Mouse (Mus musculus) embryo, embryonic 10.5 days (tissue): ENCODE measurements around the gene Pp2d1.

Experiments used
- DNase-seq: peaks from one replicate; pipeline ENCODE4 v3.0.0-alpha.2; 2015; ENCODE audit warnings: low spot score

The Pp2d1 gene

GRCm38 (mm10) chr17:53566161-53566918 is 27.1 kb upstream of the Pp2d1 start, which contains the start of gene Kat2b:
Kat2b (plus strand) TSS chr17:53566861.
- peak; percentile 56 for DNase-seq

DNA sequence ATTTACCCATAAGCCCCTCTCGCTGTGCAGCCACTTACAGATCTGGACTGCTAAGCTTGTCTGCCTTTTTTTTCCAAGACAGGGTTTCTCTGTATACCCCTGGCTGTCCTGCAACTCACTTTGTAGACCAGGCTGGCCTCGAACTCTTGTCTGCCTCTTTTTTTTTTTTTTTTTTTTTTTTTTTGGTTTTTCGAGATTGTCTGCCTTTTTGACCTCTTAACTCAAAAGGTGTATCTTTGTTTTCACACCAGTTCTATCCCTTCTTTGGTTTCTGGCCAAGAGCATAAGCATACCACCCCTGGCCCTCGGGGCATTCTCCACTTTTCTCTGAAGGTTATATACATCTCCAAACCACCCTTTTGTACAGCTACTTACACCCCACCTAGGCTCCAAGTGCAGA is 25.6 kb upstream of the Pp2d1 start:
- DNase-seq: no peak

- DNase-seq: no peak
These were observed 22.3 kb upstream of the Pp2d1 start for GRCm38 (mm10) chr17:53561458-53562029.

DNA sequence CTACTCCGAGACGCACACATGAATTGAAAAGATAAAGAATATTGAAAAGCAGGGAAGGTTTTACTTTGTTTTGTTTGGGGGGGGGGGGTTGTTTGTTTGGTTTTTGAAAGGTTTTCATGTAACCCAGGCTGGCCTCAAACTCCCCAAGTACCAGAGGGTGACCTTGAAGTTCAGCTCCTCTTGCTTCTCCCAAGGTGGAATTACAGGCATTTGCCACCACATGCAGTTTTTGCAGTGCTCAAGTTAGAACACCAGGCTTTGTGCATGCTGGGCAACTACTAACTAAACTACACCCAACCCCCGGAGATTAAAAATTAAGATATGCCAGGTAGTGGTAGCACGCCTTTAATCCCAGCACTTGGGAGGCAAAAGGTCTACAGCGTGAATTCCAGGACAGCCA is 20.4 kb upstream of the Pp2d1 start:
- DNase-seq: no peak

DNA sequence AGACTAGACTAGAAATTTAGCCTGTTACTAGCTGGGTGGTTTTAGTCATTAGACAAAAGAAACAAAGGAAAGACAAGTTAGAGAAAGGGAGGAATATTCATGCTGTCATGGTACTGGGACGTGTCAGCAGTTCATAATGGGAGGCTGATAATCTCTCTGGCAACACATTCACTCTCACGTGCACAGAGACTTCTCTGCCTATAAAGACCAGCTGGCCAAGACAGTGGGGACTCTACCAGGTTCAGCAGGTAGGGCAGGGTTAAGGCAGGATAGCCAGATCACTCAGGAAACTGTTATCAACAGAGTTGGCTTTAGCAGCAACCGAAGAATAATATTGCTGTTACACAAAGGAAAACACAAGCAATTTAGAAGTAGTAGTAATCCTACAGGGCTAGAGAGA is 18.2 kb upstream of the Pp2d1 start:
- DNase-seq: no peak

GRCm38 (mm10) chr17:53554813-53555212 is 15.6 kb upstream of the Pp2d1 start:
- no peak for DNase-seq

GRCm38 (mm10) chr17:53554088-53554487 is 14.8 kb upstream of the Pp2d1 start:
- DNase-seq: no peak

DNA sequence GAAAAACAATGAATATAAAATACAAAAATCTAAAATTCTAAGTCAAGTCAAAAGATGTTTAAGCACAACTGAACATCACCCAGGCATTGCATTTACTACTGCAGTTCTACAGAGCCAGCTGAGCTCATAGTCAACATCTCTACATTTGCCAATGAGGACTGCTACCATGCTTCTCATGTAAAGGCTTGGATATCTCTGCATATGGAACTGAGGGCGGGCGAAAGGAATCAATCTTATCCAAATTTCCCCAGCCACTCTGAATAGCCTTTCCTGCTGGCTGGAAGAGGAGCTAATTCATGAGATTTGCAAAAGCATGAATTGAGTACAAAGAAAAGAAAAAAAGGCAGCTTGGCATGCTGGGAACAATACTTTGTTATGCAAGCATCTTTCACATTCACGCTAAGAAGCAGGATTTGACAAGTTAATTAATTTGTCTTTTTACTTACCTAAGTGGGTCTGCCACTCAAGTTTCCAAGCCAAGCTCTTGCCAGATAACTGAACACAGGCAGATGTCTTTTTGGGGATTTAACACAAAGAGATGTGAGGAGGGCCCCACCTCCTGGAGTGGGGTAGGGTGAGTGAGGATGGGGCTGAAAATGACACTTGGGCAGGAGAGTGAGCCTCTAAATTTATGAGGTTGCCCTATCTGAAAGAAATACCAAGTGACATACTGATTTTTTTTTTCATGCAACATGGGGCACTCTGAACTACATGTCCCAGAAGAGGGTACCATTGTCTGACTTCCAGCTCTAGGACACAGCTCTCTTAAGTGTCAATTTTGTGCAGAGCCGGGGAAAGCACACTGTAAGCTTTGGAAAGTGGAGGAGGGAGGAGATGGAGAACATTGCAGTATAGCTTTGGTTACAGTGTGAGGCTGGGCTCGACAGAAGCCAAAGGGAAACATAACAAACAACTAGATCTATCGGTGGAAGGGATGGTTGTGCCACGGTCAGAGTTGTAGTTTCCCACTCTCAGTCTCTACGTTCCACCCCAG is 12.4 kb upstream of the Pp2d1 start:
- DNase-seq: no peak

DNA sequence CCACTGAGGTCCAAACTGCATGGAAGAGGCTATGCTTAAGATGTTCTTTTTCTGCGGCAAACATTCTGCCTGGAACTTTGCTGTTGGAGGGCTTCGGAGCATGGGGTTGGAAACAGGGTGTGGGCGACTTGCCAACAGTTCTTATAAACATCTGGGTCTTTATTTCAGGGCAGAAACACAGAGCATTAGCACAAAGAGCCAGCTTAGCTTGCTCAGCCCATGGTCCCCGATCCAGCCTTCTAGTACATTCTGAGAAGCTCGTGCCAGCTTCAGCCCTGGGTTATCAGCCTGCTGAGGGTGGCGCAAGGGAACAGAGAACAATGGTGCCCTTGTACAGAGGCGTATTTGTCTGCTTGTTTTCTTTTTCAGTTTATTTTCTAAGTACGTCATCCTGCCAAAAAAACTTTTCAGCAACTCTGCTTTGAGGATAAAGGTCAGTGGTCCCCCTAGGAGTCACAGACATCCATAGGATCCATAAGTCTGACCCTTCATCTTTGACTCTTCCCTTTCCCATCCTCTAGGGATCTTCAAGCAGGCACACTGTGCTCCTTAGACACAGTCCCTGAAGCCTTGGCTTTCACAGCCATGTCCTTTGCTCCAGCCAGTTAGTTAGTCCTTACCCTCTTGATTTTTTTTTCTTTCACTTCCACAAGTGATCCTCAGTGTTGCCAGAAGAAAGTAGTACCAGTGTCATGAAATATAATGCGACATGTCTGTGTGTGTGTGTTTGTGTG is 4.5 kb upstream of the Pp2d1 start:
- no peak for DNase-seq

DNA sequence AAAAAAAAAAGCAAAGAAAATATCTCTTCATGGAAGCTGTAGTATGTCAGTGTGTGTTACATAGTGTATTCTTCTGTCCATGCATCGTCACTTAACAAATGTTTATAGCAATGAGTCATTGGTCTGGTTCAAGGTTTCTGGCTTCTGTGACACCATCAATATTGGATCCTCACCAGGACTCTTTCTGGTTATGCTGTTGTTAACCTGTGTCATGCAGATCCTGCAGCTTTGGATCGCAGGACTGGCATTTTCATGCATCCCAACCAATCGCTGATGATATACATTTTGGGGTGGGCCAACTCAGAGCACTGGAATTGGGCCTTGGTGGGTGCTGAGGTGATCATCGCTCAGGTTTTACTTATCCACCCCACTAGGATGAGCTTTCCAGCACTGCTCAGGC is 3.3 kb upstream of the Pp2d1 start:
- DNase-seq: no peak

DNA sequence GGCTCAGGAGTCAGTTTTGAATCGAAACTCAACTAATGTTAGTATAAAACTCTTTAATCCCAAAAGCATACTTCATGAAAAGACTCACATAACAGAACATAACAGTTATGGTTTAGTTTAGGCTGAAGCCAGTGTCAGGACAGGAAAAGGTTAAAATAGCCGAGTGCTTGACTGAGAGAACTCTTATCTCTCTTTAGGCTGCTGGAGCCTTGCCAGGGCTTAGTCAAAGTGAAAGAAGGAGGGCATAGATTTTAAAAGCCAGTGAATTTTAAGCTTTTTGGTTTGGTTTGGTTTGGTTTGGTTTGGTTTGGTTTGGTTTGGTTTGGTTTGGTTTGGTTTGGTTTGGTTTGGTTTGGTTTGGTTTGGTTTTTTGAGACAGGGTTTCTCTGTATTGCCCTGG is 6.8 kb downstream of the Pp2d1 start:
- no peak for DNase-seq

GRCm38 (mm10) chr17:53531160-53531559 is 8.1 kb downstream of the Pp2d1 start:
- no peak for DNase-seq

GRCm38 (mm10) chr17:53528034-53528433 is 11.2 kb downstream of the Pp2d1 start:
- no peak for DNase-seq

DNA sequence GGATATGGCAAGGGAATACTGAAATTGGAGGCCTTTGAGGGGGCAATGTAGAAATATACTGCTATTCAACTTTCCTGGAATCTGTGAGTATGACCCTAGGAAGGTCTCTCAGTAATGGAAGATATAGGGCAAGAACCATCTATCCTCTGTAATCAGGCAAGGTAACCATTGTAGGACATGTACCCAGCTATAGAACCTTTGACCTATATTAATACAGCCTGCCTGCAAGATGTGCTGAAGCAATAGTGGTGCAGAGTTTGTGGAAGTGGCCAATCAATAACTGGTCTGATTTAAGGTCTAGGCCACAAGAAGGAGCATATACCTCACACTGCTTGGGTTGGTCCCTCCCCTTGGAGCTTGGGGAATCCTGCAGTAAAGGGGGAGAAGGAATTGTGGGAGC is 18.7 kb downstream of the Pp2d1 start:
- DNase-seq: no peak

GRCm38 (mm10) chr17:53519364-53519763 is 19.9 kb downstream of the Pp2d1 start:
- DNase-seq: no peak

GRCm38 (mm10) chr17:53512311-53512951 is 26.8 kb downstream of the Pp2d1 start:
- peak; percentile 44 for DNase-seq

- no peak for DNase-seq
These were observed 36.3 kb downstream of the Pp2d1 start for GRCm38 (mm10) chr17:53502966-53503365.

- no peak for DNase-seq
These were observed 50.3 kb downstream of the Pp2d1 start for GRCm38 (mm10) chr17:53489007-53489378.

DNA sequence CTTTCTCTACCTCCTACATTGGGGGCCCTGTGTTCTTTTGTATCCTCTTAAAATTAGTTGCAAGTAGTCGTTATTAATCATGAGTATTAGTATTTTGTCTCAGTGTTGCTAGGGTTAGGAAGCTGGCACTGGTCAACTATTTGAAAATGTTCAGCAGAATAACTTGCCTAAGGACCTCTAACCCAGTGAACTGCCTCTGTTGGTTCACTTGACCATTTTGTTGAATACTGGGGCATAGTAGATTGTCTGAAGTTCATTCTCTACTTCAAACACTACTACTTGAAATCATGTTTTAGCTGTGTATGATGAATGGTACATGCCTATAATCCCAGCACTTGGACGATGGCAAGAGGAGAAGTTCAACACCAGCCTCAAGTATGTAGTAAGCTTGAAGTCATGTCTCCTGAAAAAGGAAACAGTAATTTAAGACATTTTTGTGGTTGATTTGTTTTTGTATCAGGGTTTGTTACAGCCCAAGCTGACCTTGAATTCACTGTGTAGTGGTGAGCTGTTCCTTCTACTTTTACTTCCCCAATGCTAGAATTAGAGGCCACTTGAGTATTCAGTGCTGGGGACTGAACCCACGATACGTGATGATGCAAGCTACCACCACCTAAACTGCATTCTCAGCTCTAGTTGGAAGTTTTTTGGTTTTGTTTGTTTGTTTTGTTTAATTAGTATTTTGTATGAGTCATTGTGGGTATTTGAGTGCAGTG is 50.8 kb downstream of the Pp2d1 start:
- DNase-seq: no peak

GRCm38 (mm10) chr17:53480433-53480832 is 58.8 kb downstream of the Pp2d1 start:
- DNase-seq: no peak

DNA sequence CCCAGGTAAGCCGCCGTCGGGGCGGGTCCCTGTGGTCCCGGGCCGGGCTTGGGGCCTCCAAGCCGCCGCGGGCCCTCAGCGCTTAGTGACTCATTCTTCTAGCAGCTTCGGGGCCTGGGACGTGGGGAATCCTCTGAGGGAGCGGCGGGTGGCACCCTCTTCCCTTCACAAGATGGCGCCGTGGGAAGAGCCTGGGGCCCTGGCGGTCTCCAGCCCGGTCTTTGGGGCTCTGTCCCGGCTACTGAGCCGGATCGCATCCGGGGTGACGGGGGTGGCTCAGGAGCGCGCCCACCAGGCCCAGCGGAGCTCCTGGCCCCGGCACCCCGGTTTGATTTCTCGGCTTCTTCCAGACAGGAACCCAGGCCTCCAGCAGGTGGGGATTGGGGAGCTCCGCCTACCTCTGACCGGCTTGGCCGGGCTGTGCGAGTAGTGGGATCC is 59.6 kb downstream of the Pp2d1 start:
- DNase-seq: peak; percentile 69
